Mouse (Mus musculus) limb, embryonic 14.5 days (tissue): ENCODE data around the gene Npffr2. TPM values are rescaled to one million over a fixed set of nuclear protein-coding genes. Genes with fewer than 3 reads are reported as not detected.

Experiments used
- ATAC-seq: fragments of 200-750 bp; cut with Nextera tagmentation; 2 replicates; pipeline ENCODE4 v1.8.0; 2017; ENCODE audit warnings: low read depth, moderate number of reproducible peaks, moderate TSS enrichment; ENCODE audit not compliant: low FRiP score
- DNase-seq: peaks from one replicate; pipeline ENCODE4 v3.0.0-alpha.2; 2015; ENCODE audit warnings: low spot score
- H3K27ac ChIP-seq: fragments of 300-500 bp; sonication (generic); replicated peaks from 2 replicates; pipeline ENCODE4 v1.5.1; 2014; ENCODE audit warnings: low read depth, mild to moderate bottlenecking, low read length, moderate library complexity, mixed read lengths
- H3K27me3 ChIP-seq: fragments of 300-500 bp; sonication (generic); 2 replicates; pipeline ENCODE4 v1.6.1; 2014; ENCODE audit warnings: low read length, mixed read lengths; ENCODE audit not compliant: control insufficient read depth, insufficient read depth
- H3K36me3 ChIP-seq: fragments of 300-500 bp; sonication (generic); 2 replicates; pipeline ENCODE4 v1.6.1; 2014; ENCODE audit warnings: mild to moderate bottlenecking, low read length, moderate library complexity, mixed read lengths; ENCODE audit not compliant: control insufficient read depth, insufficient read depth
- H3K4me1 ChIP-seq: fragments of 300-500 bp; sonication (generic); 2 replicates; pipeline ENCODE4 v1.6.1; 2014; ENCODE audit warnings: antibody characterized with exemption, low read length, mixed read lengths; ENCODE audit not compliant: control insufficient read depth, insufficient read depth
- H3K4me2 ChIP-seq: fragments of 300-500 bp; sonication (generic); replicated peaks from 2 replicates; pipeline ENCODE4 v1.6.1; 2014; ENCODE audit warnings: low read depth, mild to moderate bottlenecking, low read length, moderate library complexity; ENCODE audit not compliant: severe bottlenecking
- H3K4me3 ChIP-seq: fragments of 300-500 bp; sonication (generic); replicated peaks from 2 replicates; pipeline ENCODE4 v1.5.1; 2014; ENCODE audit warnings: low read length
- H3K9ac ChIP-seq: fragments of 300-500 bp; sonication (generic); 2 replicates; pipeline ENCODE4 v1.6.1; 2014; ENCODE audit warnings: mild to moderate bottlenecking, low read depth, low read length, moderate library complexity; ENCODE audit not compliant: severe bottlenecking
- H3K9me3 ChIP-seq: fragments of 300-500 bp; sonication (generic); 2 replicates; pipeline ENCODE4 v1.6.1; 2016; ENCODE audit warnings: low read length; ENCODE audit not compliant: control insufficient read depth
- POLR2A ChIP-seq: fragments of 200-500 bp; IDR thresholded peaks from 2 replicates; pipeline ENCODE4 v1.8.0; 2012; ENCODE audit warnings: inconsistent platforms, mild to moderate bottlenecking, moderate library complexity, borderline replicate concordance; ENCODE audit not compliant: insufficient read depth, insufficient read length; ENCODE audit errors: extremely low read depth
- WGBS: fragments of 180-500 bp; shearing (Covaris S2); extraction: QIAGEN DNeasy Blood & Tissue Kit; methylation state at CpG from one replicate; pipeline ENCODE4 v1.1.7; 2014; 5-methylcytosine and 5-hydroxymethylcytosine counted together
- polyA plus RNA-seq, 2 experiments: library from polyadenylated mRNA; depleted of rRNA in 1 of 2; stranded (reverse) in 1 of 2; unstranded in 1 of 2; fragments of >200 nt; fragmentation: Nextera tagmentation in 1 of 2; extraction: Ambion mirVana in 1 of 2; gene quantifications; 2 replicates each; pipeline versions ENCODE4 v1.2.1 to v1.2.3; 2012 to 2014

Gene Npffr2
- polyA plus RNA-seq, 2 experiments: not detected

- H3K36me3 ChIP-seq: no peaks in the 10 kb centered on the region
- no peak for ATAC-seq
- DNase-seq: no peak
- TF ChIP-seq POLR2A: no peak
- no peaks in the 10 kb centered on the region for H3K27me3 ChIP-seq
- no peak overlapping the region for H3K4me3 ChIP-seq
- H3K4me2 ChIP-seq: no peak overlapping the region
- H3K27ac ChIP-seq: no peak overlapping the region
- H3K9me3 ChIP-seq: no peaks in the 10 kb centered on the region
- no peaks in the 10 kb centered on the region for H3K4me1 ChIP-seq
- no peak overlapping the region for H3K9ac ChIP-seq
- 79% methylated on average over 4 of the region's 4 CpGs for WGBS
Observed at GRCm38 (mm10) chr5:89592301-89592700, 65.1 kb downstream of the Npffr2 start.

GRCm38 (mm10) chr5:89611322-89612015 lies 84.2 kb downstream of the Npffr2 start:
- H3K27me3 ChIP-seq: no peaks in the 10 kb centered on the region
- TF ChIP-seq POLR2A: no peak
- DNase-seq (no peak), ATAC-seq (no peak)
- WGBS: 42% methylated on average over 2 of the region's 2 CpGs
- no peaks in the 10 kb centered on the region for H3K4me1 ChIP-seq
- H3K36me3 ChIP-seq: no peaks in the 10 kb centered on the region
- H3K9me3 ChIP-seq: no peaks in the 10 kb centered on the region
- H3K4me2 ChIP-seq: no peak overlapping the region
- no peak overlapping the region for H3K4me3 ChIP-seq
- no peak overlapping the region for H3K9ac ChIP-seq
- no peak overlapping the region for H3K27ac ChIP-seq

DNA sequence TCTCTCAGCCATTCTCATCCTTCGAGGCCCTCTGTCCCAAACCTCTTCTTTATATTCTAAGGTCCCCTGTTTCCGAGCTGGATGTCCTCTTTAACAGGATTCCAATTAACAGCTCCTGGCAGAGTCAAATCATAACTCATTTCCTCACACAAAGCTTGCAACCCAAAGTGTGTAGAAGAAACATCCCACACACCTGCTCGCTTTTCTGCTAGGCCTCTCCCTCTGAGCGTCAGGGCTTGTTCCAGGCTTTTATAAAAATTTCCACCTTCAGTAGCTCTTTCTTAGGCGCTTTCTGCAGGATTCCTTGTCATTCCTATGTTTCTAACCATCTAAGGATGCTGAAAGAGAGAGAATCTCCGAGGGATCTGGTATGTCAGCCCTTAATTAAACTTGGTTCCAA lies 85.0 kb downstream of the Npffr2 start:
- WGBS: 70% methylated on average over 6 of the region's 6 CpGs
- Histone ChIP-seq H3K4me2 (no peak overlapping the region), H3K4me3 (no peak overlapping the region), H3K36me3 (no peaks in the 10 kb centered on the region), H3K9me3 (no peaks in the 10 kb centered on the region), H3K4me1 (no peaks in the 10 kb centered on the region), H3K27me3 (no peaks in the 10 kb centered on the region), H3K27ac (no peak overlapping the region), H3K9ac (no peak overlapping the region)
- ATAC-seq: no peak
- DNase-seq: no peak
- TF ChIP-seq POLR2A: no peak

DNA sequence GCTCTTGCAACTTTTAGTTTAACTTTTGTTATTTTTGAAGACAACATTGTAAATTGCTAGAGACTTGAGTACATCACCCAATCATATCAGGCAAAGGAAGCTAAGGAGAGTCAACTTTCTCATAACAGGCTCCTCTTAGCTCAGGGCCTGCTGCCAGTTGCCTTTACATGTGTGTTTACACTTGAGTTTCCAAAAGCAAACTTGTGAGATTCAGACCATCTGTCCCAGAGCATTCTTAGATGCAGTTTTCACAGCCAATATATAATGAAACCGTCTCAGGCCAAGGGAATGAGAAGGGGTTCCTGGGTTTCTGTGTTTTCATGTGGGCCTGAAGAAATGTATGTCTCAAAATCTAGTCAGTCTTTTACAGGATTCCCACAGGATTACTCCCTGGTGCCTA lies 104.4 kb downstream of the Npffr2 start:
- DNase-seq: no peak
- ATAC-seq: no peak
- Histone ChIP-seq H3K27ac (no peak overlapping the region), H3K9ac (no peak overlapping the region), H3K9me3 (no peaks in the 10 kb centered on the region), H3K4me1 (no peaks in the 10 kb centered on the region), H3K4me3 (no peak overlapping the region), H3K27me3 (no peaks in the 10 kb centered on the region), H3K36me3 (no peaks in the 10 kb centered on the region), H3K4me2 (no peak overlapping the region)
- no peak for TF ChIP-seq POLR2A
- 54% methylated on average over 1 of the region's 1 CpGs for WGBS

Other genes starting within 250 kb of the Npffr2 start
- gene Gc, start 69.5 kb upstream of the Npffr2 start, polyA plus RNA-seq (2012; rRNA removed): 0.28 and 0.45 TPM in 2 replicates
- gene Gc, start 69.5 kb upstream of the Npffr2 start, polyA plus RNA-seq (2014; fragmentation: Nextera tagmentation; extraction: Ambion mirVana): not detected in 2 replicates